Mouse (Mus musculus) layer of hippocampus, adult 18-20 months (tissue): ENCODE measurements at regions not wholly inside any gene's neighbourhood (a gene's known extent, or its start where the extent isn't known, plus 50 kb on each side); places are given as distances from the start of the nearest gene placed in this dataset.

Source experiments
- DNase-seq, 2 experiments: peaks; one replicate each; pipeline ENCODE4 v3.0.0; 2022; ENCODE audit warnings: low spot score in 2 of 2

DNA sequence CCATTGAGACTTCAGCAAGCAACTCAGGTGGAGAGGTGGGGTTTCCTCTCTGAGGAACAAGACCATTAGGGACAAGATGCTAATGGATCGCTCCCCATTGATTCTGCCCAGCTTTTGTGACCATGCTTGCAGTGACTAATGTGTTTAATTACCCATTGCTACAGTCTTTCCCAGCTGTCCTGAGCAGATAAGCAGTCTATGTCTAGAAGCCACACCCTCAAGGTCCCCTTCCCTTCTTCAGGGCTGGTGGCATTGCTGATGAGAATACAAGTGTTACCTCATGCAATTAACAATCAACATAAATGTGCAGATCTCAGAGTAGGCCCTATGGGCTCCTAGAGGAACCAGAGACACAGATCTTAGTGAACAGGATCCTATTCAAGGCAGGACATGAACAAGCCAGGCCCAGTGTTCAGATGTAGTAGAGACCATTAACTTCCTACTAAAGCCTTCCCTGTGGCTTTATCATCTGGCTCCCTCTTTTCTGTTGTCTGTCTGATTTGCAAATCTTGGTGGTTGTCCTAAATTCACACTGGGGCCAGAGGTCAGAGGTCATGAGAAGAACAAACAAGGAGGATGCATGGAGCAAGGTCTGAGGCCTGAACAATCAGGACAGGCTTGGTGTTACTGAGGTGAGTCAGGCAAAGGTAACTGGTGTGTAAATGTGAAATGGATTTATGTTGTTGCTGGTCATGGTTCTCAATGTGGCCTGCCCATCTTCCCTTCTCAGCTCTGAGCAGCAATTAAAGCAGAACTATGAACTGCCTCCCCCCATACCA, 56.8 kb downstream of the Odc1 start:
- no peak for DNase-seq

- no peak for DNase-seq
Measured at GRCm38 (mm10) chr12:17603576-17603975, 59.0 kb downstream of the Odc1 start.

DNA sequence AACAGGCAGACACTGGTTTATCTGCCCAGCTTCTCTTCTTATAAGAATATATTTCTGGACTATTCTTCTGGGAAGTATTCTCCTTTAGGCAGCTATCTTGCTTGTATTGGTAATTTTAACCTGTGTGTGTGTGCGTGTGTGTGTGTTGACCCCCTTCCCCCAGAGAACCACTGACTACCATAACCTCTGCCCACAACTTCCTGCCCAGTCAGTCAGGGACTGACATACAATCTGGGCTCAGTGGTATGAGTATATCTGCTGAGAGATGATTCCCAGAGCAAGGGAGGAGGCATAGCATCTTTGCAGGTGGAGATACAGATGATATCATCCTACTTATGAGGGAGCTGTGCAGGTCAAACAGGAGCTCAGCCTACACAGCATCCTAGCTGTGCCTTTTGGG, 65.8 kb downstream of the Odc1 start:
- no peak for DNase-seq

DNA sequence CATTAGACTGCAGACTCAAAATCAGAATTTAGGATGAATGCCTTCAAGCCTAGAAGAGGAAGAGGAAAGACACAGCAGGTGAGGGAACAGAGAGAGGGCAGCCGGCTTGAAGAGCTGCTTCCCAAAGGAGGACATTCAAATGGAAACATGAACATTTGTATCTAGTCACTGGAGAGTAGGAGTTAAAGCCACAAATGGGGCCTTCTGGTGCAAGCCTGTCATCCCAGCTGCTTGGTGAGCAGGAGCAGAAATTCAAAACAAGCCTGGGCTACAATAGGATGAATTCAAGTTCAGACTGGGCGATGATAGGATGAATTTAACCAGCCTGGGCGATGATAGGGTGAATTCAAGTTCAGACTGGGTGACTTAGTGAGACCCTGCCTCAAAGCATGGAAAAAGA, 67.4 kb downstream of the Odc1 start:
- DNase-seq = peak; percentile 64 to 81

DNA sequence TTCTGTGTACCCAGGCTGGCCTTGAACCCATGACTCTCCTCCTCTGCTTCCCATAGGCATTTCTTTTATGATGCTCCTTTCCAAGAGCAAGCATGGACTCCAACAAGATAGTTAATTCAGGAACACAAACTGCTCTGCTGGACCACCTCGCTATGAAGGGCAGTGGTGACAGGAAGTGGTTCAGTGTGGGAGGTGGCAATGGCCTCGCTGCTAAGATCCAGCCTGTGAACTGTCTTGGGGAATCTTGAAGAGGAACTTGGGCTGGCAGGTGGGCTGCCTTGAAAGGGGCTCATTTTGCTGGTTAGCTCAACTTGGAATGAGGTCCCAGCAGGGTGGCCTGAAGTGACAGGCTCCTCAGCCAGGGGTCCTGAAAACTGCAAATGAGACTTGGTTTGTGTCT, 72.4 kb upstream of the Hpcal1 start:
- DNase-seq = no peak

- no peak for DNase-seq
Measured at GRCm38 (mm10) chr12:17620226-17620625, 70.4 kb upstream of the Hpcal1 start.

- DNase-seq = no peak
Measured at GRCm38 (mm10) chr12:17621487-17621888, 69.2 kb upstream of the Hpcal1 start.

GRCm38 (mm10) chr12:17622509-17623005, 68.1 kb upstream of the Hpcal1 start:
- DNase-seq = no peak

DNA sequence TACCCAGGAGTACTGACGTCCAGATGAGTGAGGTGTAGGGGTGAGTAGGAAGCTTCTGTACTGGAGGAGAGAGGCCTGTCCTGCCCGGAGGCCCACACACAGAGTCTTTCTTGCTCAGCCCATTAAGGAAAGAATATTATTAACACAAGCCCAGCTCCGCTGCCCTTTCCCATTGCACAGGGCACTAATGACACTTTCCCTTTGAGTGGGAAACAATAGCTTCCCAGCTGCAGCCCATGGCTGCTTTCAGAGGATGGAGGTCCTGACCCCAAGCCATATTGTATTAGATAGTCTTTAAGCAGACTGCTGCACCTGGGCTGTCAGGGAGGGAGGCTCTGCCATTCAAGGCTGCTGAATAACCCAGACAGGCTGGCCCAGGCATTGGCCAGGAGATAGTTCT, 64.6 kb upstream of the Hpcal1 start:
- no peak for DNase-seq

DNA sequence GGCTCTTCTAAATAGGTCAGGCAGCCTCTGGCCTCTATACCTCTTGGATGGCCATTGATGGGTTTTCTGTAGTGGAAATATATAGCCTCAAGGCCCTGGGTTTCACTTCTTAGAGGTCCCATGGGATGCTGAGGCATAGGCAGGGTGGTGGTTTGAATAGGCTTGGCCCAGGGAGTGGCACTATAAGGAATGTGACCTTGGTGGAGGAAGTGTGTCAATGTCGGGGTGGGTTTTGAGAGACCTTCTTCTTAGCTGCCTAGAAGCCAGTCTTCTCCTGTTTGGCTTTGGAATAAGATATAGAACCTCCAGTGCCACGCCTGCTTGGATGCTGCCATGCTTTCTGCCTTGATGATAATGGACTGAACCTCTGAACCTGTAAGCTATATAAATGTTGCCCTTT, 59.5 kb upstream of the Hpcal1 start:
- DNase-seq = no peak

DNA sequence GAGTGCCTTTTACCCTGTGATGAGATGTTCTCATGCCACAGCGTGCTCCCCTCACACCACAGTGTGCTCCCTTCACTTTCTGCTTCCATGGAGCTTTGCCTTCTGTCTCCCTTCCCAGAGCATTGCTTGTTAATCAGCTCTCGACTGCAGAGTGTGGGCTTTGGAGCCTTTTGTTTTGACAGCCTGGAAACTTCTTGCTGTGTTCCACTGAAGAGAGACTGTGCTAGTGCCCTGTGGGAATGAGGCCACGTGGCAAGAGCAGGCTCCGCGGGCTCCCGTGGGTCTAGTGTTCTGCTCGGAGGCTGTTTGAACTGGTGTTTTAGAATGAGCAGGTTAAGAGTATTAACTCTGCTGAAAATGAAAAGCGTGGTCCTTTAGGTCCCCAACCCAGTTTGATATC, 54.5 kb upstream of the Hpcal1 start:
- peak in 1 of 2 experiments; percentile 17 for DNase-seq

DNA sequence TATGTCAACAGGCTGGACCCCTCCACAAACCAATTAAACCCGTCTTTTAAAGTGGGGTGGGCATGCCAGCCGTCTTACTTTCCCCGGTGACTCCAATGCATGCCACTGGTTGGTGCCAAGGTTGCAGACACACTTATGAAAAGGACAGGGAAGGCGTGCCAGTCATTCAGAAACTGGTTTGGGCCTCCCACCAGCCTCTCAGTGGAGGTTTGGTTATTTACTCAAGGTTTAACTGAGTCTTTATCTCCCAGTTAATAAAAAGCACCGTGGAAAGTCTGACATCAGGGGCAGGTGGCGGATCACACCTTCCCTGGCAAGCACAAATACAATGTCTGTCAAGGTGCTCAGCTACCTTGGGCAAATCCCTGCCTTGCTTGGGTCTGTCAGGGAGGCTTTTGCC, 54.1 kb upstream of the Hpcal1 start:
- DNase-seq = no peak
